Comparison of ENCODE assay signal across 9 mouse cellular contexts in genomic region chr2:153611241-153611630, GRCm38 (mm10). TPM values are rescaled to one million over a fixed set of nuclear protein-coding genes. Genes with fewer than 3 reads are reported as not detected.
DNase-seq lines count a peak whose midpoint lies in the region; ATAC-seq and TF ChIP-seq lines count a peak whose summit lies in the region.
"Had no signal": no experiment of that assay in that cellular context is flagged by ENCODE, and none has a peak within 500 bp of the region (broad histone marks: within the 10 kb centered on the region; RNA-seq: fewer than 3 reads in every experiment).

No protein-coding gene starts in this region.

- no peak for DNase-seq in heart, adult 2 months
- no peak for DNase-seq in ES-E14 (ENCODE audit: low read depth, low spot score)
- DNase-seq in hindbrain, embryonic 11.5 days (ENCODE audit: low spot score): no peak
- DNase-seq in midbrain, embryonic 10.5 days (ENCODE audit: low spot score): no peak
- no peak for DNase-seq in cerebellum, adult 11-12 months
- no peak for DNase-seq in thymus, postnatal 0 days (ENCODE audit: low spot score)
- DNase-seq: B cell, adult 2 months had no signal

- TF ChIP-seq CTCF in heart, adult 2 months (IDR thresholded peaks at IDR 0.05): no peak

- TF ChIP-seq POLR2A in heart, adult 2 months (IDR thresholded peaks at IDR 0.05; ENCODE audit: insufficient read depth, low read depth, low read length): no peak

- peaks cover 53% of the 10 kb centered on the region for H3K4me1 ChIP-seq in heart, embryonic 13.5 days
- H3K4me1 ChIP-seq in heart, adult 2 months (ENCODE audit: control insufficient read depth, insufficient read depth, low read length): peaks cover 5% of the 10 kb centered on the region
- peaks cover 0 to 24% of the 10 kb centered on the region in 2 experiments; a peak in 2 of 4 replicates for H3K4me1 ChIP-seq in ES-E14 (ENCODE audit: control insufficient read depth in 2 of 2, insufficient read depth in 2 of 2, low read length in 2 of 2, poor library complexity in 1 of 2)
- 0 out of 2 replicates have a peak, but pooled peaks cover 4% of the 10 kb centered on the region for H3K4me1 ChIP-seq in hindbrain, embryonic 11.5 days (replicated peaks; ENCODE audit: control insufficient read depth, insufficient read depth, low read length)
- peaks cover 41% of the 10 kb centered on the region for H3K4me1 ChIP-seq in midbrain, embryonic 10.5 days

- no peak for ATAC-seq in heart, embryonic 13.5 days (ENCODE audit: extremely low read depth, insufficient number of reproducible peaks, low FRiP score, low TSS enrichment)
- ATAC-seq in hindbrain, embryonic 11.5 days (ENCODE audit: low FRiP score): peak; percentile 1; the same call in 1 of the 2 replicates
- ATAC-seq in megakaryocyte progenitor cell, adult 5-6 weeks (replicated peaks; ENCODE audit: poor library complexity): no peak

- no peak overlapping the region for H3K4me3 ChIP-seq in heart, embryonic 13.5 days
- H3K4me3 ChIP-seq in heart, adult 2 months: no peak overlapping the region
- H3K4me3 ChIP-seq in ES-E14 (ENCODE audit: insufficient read depth in 1 of 2, low read depth in 1 of 2, low read length in 2 of 2, poor library complexity in 1 of 2, severe bottlenecking in 1 of 2): 0 out of 4 replicates have a peak overlapping the region, but pooled peaks of 1 of the 2 experiments have one; percentile 24
- no peak overlapping the region for H3K4me3 ChIP-seq in hindbrain, embryonic 11.5 days (ENCODE audit: low read depth, low read length)
- no peak overlapping the region for H3K4me3 ChIP-seq in midbrain, embryonic 10.5 days

- H3K79me2 ChIP-seq in heart, adult 2 months (replicated peaks; ENCODE audit: control insufficient read depth, insufficient read depth, low read length): no peaks in the 10 kb centered on the region

- in situ Hi-C loops in ES-E14 (cut with MboI; ENCODE audit: low sequenced_read_pairs in 2 of 2, unreplicated experiment in 2 of 2): no loop called here

- H3K9ac ChIP-seq in heart, embryonic 13.5 days: peak overlapping the region; percentile 74
- H3K9ac ChIP-seq in heart, adult 2 months (ENCODE audit: low read depth, low read length): no peak overlapping the region
- peak overlapping the region; percentile 59; the same call in 1 of the 2 replicates for H3K9ac ChIP-seq in ES-E14 (ENCODE audit: insufficient read depth, low read depth, low read length, poor library complexity, severe bottlenecking)
- peak overlapping the region; percentile 46; the same call in 1 of the 2 replicates for H3K9ac ChIP-seq in hindbrain, embryonic 11.5 days (ENCODE audit: low read depth, low read length)

- no peaks in the 10 kb centered on the region for H3K9me3 ChIP-seq in heart, embryonic 13.5 days
- no peaks in the 10 kb centered on the region for H3K9me3 ChIP-seq in ES-E14 (ENCODE audit: control insufficient read depth, insufficient read depth, low read depth, low read length)
- H3K9me3 ChIP-seq in hindbrain, embryonic 11.5 days (ENCODE audit: control insufficient read depth, low read length): no peaks in the 10 kb centered on the region
- no peaks in the 10 kb centered on the region for H3K9me3 ChIP-seq in midbrain, embryonic 10.5 days (replicated peaks)

- WGBS in heart, embryonic 13.5 days: 52% methylated on average over 7 of the region's 7 CpGs
- 76% methylated on average over 7 of the region's 7 CpGs for WGBS in heart, adult 2 months
- 64% methylated on average over 7 of the region's 7 CpGs for WGBS in hindbrain, embryonic 11.5 days
- 61% methylated on average over 7 of the region's 7 CpGs for WGBS in midbrain, embryonic 10.5 days

- no peak for TF ChIP-seq EP300 in heart, adult 2 months (IDR thresholded peaks at IDR 0.05; ENCODE audit: insufficient read depth, low read depth, low read length)

- intact Hi-C loops in heart, adult 2 months (cut with DNase I): no loop called here

- peak overlapping the region; percentile 83 for H3K27ac ChIP-seq in heart, embryonic 13.5 days (replicated peaks)
- H3K27ac ChIP-seq in heart, adult 2 months: no peak overlapping the region
- peak overlapping the region; percentile 79; the same call in 1 of the 2 replicates for H3K27ac ChIP-seq in ES-E14 (ENCODE audit: insufficient read depth, low read depth, low read length, poor library complexity, severe bottlenecking)
- peak overlapping the region; percentile 73 for H3K27ac ChIP-seq in hindbrain, embryonic 11.5 days (ENCODE audit: low read depth, low read length)
- H3K27ac ChIP-seq in midbrain, embryonic 10.5 days (replicated peaks): peak overlapping the region; percentile 88

- no peak overlapping the region for H3K4me2 ChIP-seq in heart, embryonic 13.5 days
- no peak overlapping the region; the same call in 1 of the 2 replicates for H3K4me2 ChIP-seq in hindbrain, embryonic 11.5 days (replicated peaks; ENCODE audit: low read depth, low read length)

- peaks cover 7% of the 10 kb centered on the region for H3K36me3 ChIP-seq in heart, embryonic 13.5 days
- H3K36me3 ChIP-seq in heart, adult 2 months (ENCODE audit: control insufficient read depth, insufficient read depth, low read length): no peaks in the 10 kb centered on the region
- H3K36me3 ChIP-seq in ES-E14 (ENCODE audit: control insufficient read depth, insufficient read depth, low read length, poor library complexity, severe bottlenecking): no peaks in the 10 kb centered on the region
- H3K36me3 ChIP-seq in hindbrain, embryonic 11.5 days (ENCODE audit: control insufficient read depth, insufficient read depth, low read length): no peaks in the 10 kb centered on the region
- 0 out of 2 replicates have a peak, but pooled peaks cover 5% of the 10 kb centered on the region for H3K36me3 ChIP-seq in midbrain, embryonic 10.5 days

- H3K27me3 ChIP-seq in heart, embryonic 13.5 days (replicated peaks): no peaks in the 10 kb centered on the region
- H3K27me3 ChIP-seq in heart, adult 2 months (ENCODE audit: control insufficient read depth, insufficient read depth, low read length): no peaks in the 10 kb centered on the region
- no peaks in the 10 kb centered on the region for H3K27me3 ChIP-seq in hindbrain, embryonic 11.5 days (ENCODE audit: control insufficient read depth, insufficient read depth, low read length)
- no peaks in the 10 kb centered on the region for H3K27me3 ChIP-seq in midbrain, embryonic 10.5 days (ENCODE audit: low read depth, poor library complexity, severe bottlenecking)

TF ChIP-seq in ES-E14, 5 proteins besides CTCF, POLR2A, EP300 and RAD21:
- TF ChIP-seq CHD2 (IDR thresholded peaks at IDR 0.05; ENCODE audit: low read depth, low read length): no peak
- no peak for TF ChIP-seq ZNF384 (IDR thresholded peaks at IDR 0.05; ENCODE audit: low read depth, low read length)
- no peak for TF ChIP-seq MAFK (IDR thresholded peaks at IDR 0.05; ENCODE audit: insufficient read depth, low read depth, low read length)
- no peak for TF ChIP-seq ZC3H11A (IDR thresholded peaks at IDR 0.05; ENCODE audit: borderline replicate concordance, low read depth, low read length)
- TF ChIP-seq HCFC1 (IDR thresholded peaks at IDR 0.05; ENCODE audit: borderline replicate concordance, insufficient read depth, low read length): no peak

RNA-seq across cellular contexts. Expression of gene Commd7, which starts 21.3 kb away (rescaled TPM):
- polyA plus RNA-seq in heart, embryonic 13.5 days (2015; fragmentation: Nextera tagmentation; extraction: Ambion mirVana): 55.1 and 63.2 TPM in 2 replicates
- 10 to 100 TPM; 12.3 to 13.2 TPM for total RNA-seq in heart, adult 2 months (2021)
- 11.2 and 12.4 TPM in 2 replicates for polyA plus RNA-seq in heart, adult 2 months (2012; rRNA removed)
- total RNA-seq in ES-E14 (2012; rRNA removed): 9.1 and 12.7 TPM in 2 replicates
- 60.0 and 65.6 TPM in 2 replicates for polyA plus RNA-seq in hindbrain, embryonic 11.5 days (2014; fragmentation: Nextera tagmentation; extraction: Ambion mirVana)
- 69.7 and 70.5 TPM in 2 replicates for polyA plus RNA-seq in midbrain, embryonic 10.5 days (2016; fragmentation: Nextera tagmentation; extraction: Ambion mirVana)
- total RNA-seq in megakaryocyte progenitor cell, adult 5-6 weeks (2015): 37.2 and 45.9 TPM in 2 replicates
- total RNA-seq in megakaryocyte progenitor cell, adult 5-6 weeks (2017): 32.2 and 43.8 TPM in 2 replicates
- polyA plus RNA-seq in thymus, postnatal 0 days (2015; fragmentation: Nextera tagmentation; extraction: Ambion mirVana): 88.5 and 89.0 TPM in 2 replicates

RNA-seq across cellular contexts. Expression of gene Dnmt3b, which starts 38.0 kb away (rescaled TPM):
- 5.0 and 5.3 TPM in 2 replicates for polyA plus RNA-seq in heart, embryonic 13.5 days (2015; fragmentation: Nextera tagmentation; extraction: Ambion mirVana)
- 1 to 10 TPM; 1.0 to 1.6 TPM for total RNA-seq in heart, adult 2 months (2021)
- polyA plus RNA-seq in heart, adult 2 months (2012; rRNA removed): 0.84 and 1.8 TPM in 2 replicates
- 136 and 183 TPM in 2 replicates for total RNA-seq in ES-E14 (2012; rRNA removed)
- polyA plus RNA-seq in hindbrain, embryonic 11.5 days (2014; fragmentation: Nextera tagmentation; extraction: Ambion mirVana): 9.9 and 10.3 TPM in 2 replicates
- polyA plus RNA-seq in midbrain, embryonic 10.5 days (2016; fragmentation: Nextera tagmentation; extraction: Ambion mirVana): 18.8 and 20.6 TPM in 2 replicates
- 15.0 and 17.8 TPM in 2 replicates for total RNA-seq in megakaryocyte progenitor cell, adult 5-6 weeks (2015)
- 15.2 and 16.7 TPM in 2 replicates for total RNA-seq in megakaryocyte progenitor cell, adult 5-6 weeks (2017)
- 17.9 and 19.3 TPM in 2 replicates for polyA plus RNA-seq in thymus, postnatal 0 days (2015; fragmentation: Nextera tagmentation; extraction: Ambion mirVana)
